Comparison of ENCODE assay signal across 9 mouse cellular contexts in the genomic region with DNA sequence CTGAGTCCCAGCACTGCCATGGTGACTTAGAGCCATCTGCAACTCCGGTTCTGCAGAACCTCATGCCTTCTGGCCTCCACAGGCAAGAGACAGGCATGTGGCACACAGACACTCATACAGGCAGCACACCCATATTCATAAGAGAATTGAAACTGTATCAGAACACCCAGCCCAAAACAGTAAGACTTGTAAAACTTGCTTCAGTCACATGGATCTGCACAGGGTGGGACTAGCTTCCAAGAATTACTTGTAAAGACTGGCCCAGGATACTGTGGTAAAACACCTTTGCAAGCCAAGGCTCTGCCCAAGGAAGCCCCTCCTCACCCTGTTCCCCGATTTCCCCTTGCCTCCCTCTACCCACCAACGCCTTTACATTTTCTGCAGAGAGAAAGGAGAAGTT.
DNase-seq lines count a peak whose midpoint lies in the region; ATAC-seq and TF ChIP-seq lines count a peak whose summit lies in the region.
"Had no signal": no experiment of that assay in that cellular context is flagged by ENCODE, and none has a peak within 500 bp of the region (broad histone marks: within the 10 kb centered on the region; RNA-seq: fewer than 3 reads in every experiment).

No protein-coding gene starts in this region.

- ATAC-seq in forebrain, embryonic 12.5 days (ENCODE audit: low FRiP score) = 0 out of 2 replicates have a peak, but pooled peaks have one; percentile 2
- no peak for ATAC-seq in forebrain, embryonic 11.5 days (replicated peaks; ENCODE audit: low FRiP score)
- no peak for ATAC-seq in hindbrain, embryonic 12.5 days (ENCODE audit: low FRiP score)
- ATAC-seq in limb, embryonic 14.5 days (ENCODE audit: low FRiP score, low read depth) = 0 out of 2 replicates have a peak, but pooled peaks have one; percentile 13
- no peak for ATAC-seq in megakaryocyte, adult 5-6 weeks (ENCODE audit: poor library complexity, severe bottlenecking)

- WGBS in forebrain, embryonic 12.5 days = 96% methylated on average over 3 of the region's 3 CpGs
- WGBS in forebrain, embryonic 11.5 days = 89% methylated on average over 3 of the region's 3 CpGs
- 82% methylated on average over 3 of the region's 3 CpGs for WGBS in hindbrain, embryonic 12.5 days
- 90% methylated on average over 3 of the region's 3 CpGs for WGBS in hindbrain, embryonic 10.5 days
- WGBS in limb, embryonic 14.5 days = 84% methylated on average over 3 of the region's 3 CpGs

- TF ChIP-seq CTCF in ES-Bruce4 (IDR thresholded peaks at IDR 0.05; ENCODE audit: low read depth, low read length) = no peak

- H3K27me3 ChIP-seq in forebrain, embryonic 12.5 days = no peaks in the 10 kb centered on the region
- H3K27me3 ChIP-seq in forebrain, embryonic 11.5 days (ENCODE audit: control insufficient read depth, insufficient read depth, low read length) = no peaks in the 10 kb centered on the region
- H3K27me3 ChIP-seq in hindbrain, embryonic 12.5 days = no peaks in the 10 kb centered on the region
- no peaks in the 10 kb centered on the region for H3K27me3 ChIP-seq in hindbrain, embryonic 10.5 days (ENCODE audit: insufficient read depth, poor library complexity, severe bottlenecking)
- no peaks in the 10 kb centered on the region for H3K27me3 ChIP-seq in ES-Bruce4 (ENCODE audit: control insufficient read depth, insufficient read depth, low read length, poor library complexity, severe bottlenecking)
- H3K27me3 ChIP-seq in limb, embryonic 14.5 days (ENCODE audit: control insufficient read depth, insufficient read depth, low read length) = no peaks in the 10 kb centered on the region
- H3K27me3 ChIP-seq: liver, embryonic 13.5 days had no signal

- H3K4me3 ChIP-seq in forebrain, embryonic 12.5 days (replicated peaks) = no peak overlapping the region
- no peak overlapping the region for H3K4me3 ChIP-seq in forebrain, embryonic 11.5 days (ENCODE audit: low read depth, low read length)
- no peak overlapping the region for H3K4me3 ChIP-seq in hindbrain, embryonic 12.5 days
- H3K4me3 ChIP-seq in hindbrain, embryonic 10.5 days = no peak overlapping the region
- H3K4me3 ChIP-seq in ES-Bruce4 (ENCODE audit: low read depth, low read length) = no peak overlapping the region
- no peak overlapping the region for H3K4me3 ChIP-seq in limb, embryonic 14.5 days (replicated peaks; ENCODE audit: low read length)
- H3K4me3 ChIP-seq: liver, embryonic 13.5 days had no signal

- H3K9ac ChIP-seq in forebrain, embryonic 12.5 days = no peak overlapping the region
- no peak overlapping the region for H3K9ac ChIP-seq in forebrain, embryonic 11.5 days (ENCODE audit: low read length)
- no peak overlapping the region for H3K9ac ChIP-seq in hindbrain, embryonic 12.5 days
- no peak overlapping the region for H3K9ac ChIP-seq in ES-Bruce4 (ENCODE audit: low read depth, poor library complexity, severe bottlenecking)
- no peak overlapping the region for H3K9ac ChIP-seq in limb, embryonic 14.5 days (ENCODE audit: low read depth, low read length, severe bottlenecking)
- H3K9ac ChIP-seq: liver, embryonic 13.5 days had no signal

- peaks cover 11% of the 10 kb centered on the region for H3K4me1 ChIP-seq in forebrain, embryonic 12.5 days
- no peaks in the 10 kb centered on the region for H3K4me1 ChIP-seq in forebrain, embryonic 11.5 days (replicated peaks; ENCODE audit: control insufficient read depth, insufficient read depth, low read length)
- H3K4me1 ChIP-seq in hindbrain, embryonic 12.5 days = peaks cover 15% of the 10 kb centered on the region
- H3K4me1 ChIP-seq in hindbrain, embryonic 10.5 days (replicated peaks) = peaks cover 7% of the 10 kb centered on the region
- peaks cover 8% of the 10 kb centered on the region for H3K4me1 ChIP-seq in ES-Bruce4 (ENCODE audit: control insufficient read depth, insufficient read depth, low read length)
- no peaks in the 10 kb centered on the region for H3K4me1 ChIP-seq in limb, embryonic 14.5 days (ENCODE audit: control insufficient read depth, insufficient read depth, low read length)
- H3K4me1 ChIP-seq: liver, embryonic 13.5 days had no signal

- DNase-seq in forebrain, embryonic 11.5 days (ENCODE audit: low spot score) = no peak
- DNase-seq in hindbrain, embryonic 10.5 days (ENCODE audit: low spot score) = no peak
- DNase-seq in limb, embryonic 14.5 days (ENCODE audit: low spot score) = no peak
- DNase-seq in right cerebral cortex, postnatal 14 days = no peak

- TF ChIP-seq EP300 in ES-Bruce4 (IDR thresholded peaks at IDR 0.05; ENCODE audit: insufficient read depth, low read depth, low read length) = no peak

- H3K27ac ChIP-seq in forebrain, embryonic 12.5 days = no peak overlapping the region
- H3K27ac ChIP-seq in forebrain, embryonic 11.5 days (ENCODE audit: low read depth, low read length) = no peak overlapping the region
- H3K27ac ChIP-seq in hindbrain, embryonic 12.5 days = 0 out of 2 replicates have a peak overlapping the region, but pooled peaks have one; percentile 19
- H3K27ac ChIP-seq in hindbrain, embryonic 10.5 days = no peak overlapping the region
- H3K27ac ChIP-seq in ES-Bruce4 (ENCODE audit: insufficient read depth, low read length) = peak overlapping the region; percentile 53
- H3K27ac ChIP-seq in limb, embryonic 14.5 days (replicated peaks; ENCODE audit: low read depth, low read length) = no peak overlapping the region
- H3K27ac ChIP-seq: liver, embryonic 13.5 days had no signal

- TF ChIP-seq POLR2A in ES-Bruce4 (IDR thresholded peaks at IDR 0.05; ENCODE audit: insufficient read depth, low read length) = no peak
- no peak for TF ChIP-seq POLR2A in limb, embryonic 14.5 days (IDR thresholded peaks at IDR 0.05; ENCODE audit: borderline replicate concordance, extremely low read depth, insufficient read depth, insufficient read length)

- peaks cover 87% of the 10 kb centered on the region for H3K36me3 ChIP-seq in forebrain, embryonic 12.5 days (replicated peaks)
- no peaks in the 10 kb centered on the region; the same call in 1 of the 2 replicates for H3K36me3 ChIP-seq in forebrain, embryonic 11.5 days (ENCODE audit: control insufficient read depth, insufficient read depth, low read length)
- H3K36me3 ChIP-seq in hindbrain, embryonic 12.5 days = peaks cover 73% of the 10 kb centered on the region
- H3K36me3 ChIP-seq in hindbrain, embryonic 10.5 days = peaks cover 99% of the 10 kb centered on the region
- H3K36me3 ChIP-seq in ES-Bruce4 (ENCODE audit: control insufficient read depth, insufficient read depth, low read length, poor library complexity, severe bottlenecking) = peaks cover 37% of the 10 kb centered on the region
- H3K36me3 ChIP-seq in limb, embryonic 14.5 days (ENCODE audit: control insufficient read depth, insufficient read depth, low read length) = peaks cover 93% of the 10 kb centered on the region

- H3K4me2 ChIP-seq in forebrain, embryonic 12.5 days = no peak overlapping the region
- H3K4me2 ChIP-seq in forebrain, embryonic 11.5 days (ENCODE audit: low read depth, low read length, severe bottlenecking) = no peak overlapping the region
- no peak overlapping the region for H3K4me2 ChIP-seq in hindbrain, embryonic 12.5 days (replicated peaks)
- H3K4me2 ChIP-seq in limb, embryonic 14.5 days (replicated peaks; ENCODE audit: low read depth, low read length, severe bottlenecking) = no peak overlapping the region
- H3K4me2 ChIP-seq: liver, embryonic 13.5 days had no signal

- H3K9me3 ChIP-seq in forebrain, embryonic 12.5 days = no peaks in the 10 kb centered on the region
- H3K9me3 ChIP-seq in forebrain, embryonic 11.5 days (ENCODE audit: control insufficient read depth, low read length) = no peaks in the 10 kb centered on the region
- H3K9me3 ChIP-seq in hindbrain, embryonic 12.5 days (replicated peaks) = no peaks in the 10 kb centered on the region
- H3K9me3 ChIP-seq in hindbrain, embryonic 10.5 days = no peaks in the 10 kb centered on the region
- no peaks in the 10 kb centered on the region for H3K9me3 ChIP-seq in ES-Bruce4 (replicated peaks; ENCODE audit: control insufficient read depth, insufficient read depth, low read length, poor library complexity, severe bottlenecking)
- H3K9me3 ChIP-seq in limb, embryonic 14.5 days (ENCODE audit: control insufficient read depth, low read length) = no peaks in the 10 kb centered on the region
- H3K9me3 ChIP-seq: liver, embryonic 13.5 days had no signal

Comparison
In these comparisons a context has a peak if more than half of its experiments do, and no peak if none do; other contexts are left out.
1. ATAC-seq: peak in forebrain, embryonic 12.5 days (single experiment) and limb, embryonic 14.5 days (single experiment); none in forebrain, embryonic 11.5 days (single experiment), hindbrain, embryonic 12.5 days (single experiment) and megakaryocyte, adult 5-6 weeks (single experiment).
2. H3K27ac ChIP-seq: peak in hindbrain, embryonic 12.5 days (single experiment) and ES-Bruce4 (single experiment); none in forebrain, embryonic 12.5 days (single experiment), forebrain, embryonic 11.5 days (single experiment), hindbrain, embryonic 10.5 days (single experiment) and limb, embryonic 14.5 days (single experiment).